Mouse (Mus musculus) liver, embryonic 11.5 days (tissue): ENCODE data around the gene Cldn4. TPM values are rescaled to one million over a fixed set of nuclear protein-coding genes. Genes with fewer than 3 reads are reported as not detected.

ENCODE experiments used
- ATAC-seq: fragments of 200-750 bp; cut with Nextera tagmentation; replicated peaks from 2 replicates; pipeline ENCODE4 v1.8.0; 2017; ENCODE audit warnings: moderate number of reproducible peaks, mild to moderate bottlenecking, moderate TSS enrichment, moderate library complexity; ENCODE audit not compliant: low FRiP score
- DNase-seq: peaks from one replicate; pipeline ENCODE4 v3.0.0-alpha.2; 2017; ENCODE audit warnings: low spot score
- H3K27ac ChIP-seq: fragments of 300-500 bp; sonication (generic); 2 replicates; pipeline ENCODE4 v1.5.1; 2014; ENCODE audit warnings: mild to moderate bottlenecking, low read depth, low read length, control low read depth
- H3K27me3 ChIP-seq: fragments of 300-500 bp; sonication (generic); replicated peaks from 2 replicates; pipeline ENCODE4 v1.6.1; 2014; ENCODE audit warnings: low read length, mixed read lengths; ENCODE audit not compliant: control insufficient read depth, insufficient read depth
- H3K36me3 ChIP-seq: fragments of 300-500 bp; sonication (generic); 2 replicates; pipeline ENCODE4 v1.6.1; 2014; ENCODE audit warnings: mild to moderate bottlenecking, low read length, moderate library complexity, mixed read lengths; ENCODE audit not compliant: control insufficient read depth, insufficient read depth
- H3K4me1 ChIP-seq: fragments of 300-500 bp; sonication (generic); replicated peaks from 2 replicates; pipeline ENCODE4 v1.6.1; 2014; ENCODE audit warnings: low read length, mixed read lengths; ENCODE audit not compliant: control insufficient read depth, insufficient read depth
- H3K4me2 ChIP-seq: fragments of 300-500 bp; sonication (generic); 2 replicates; pipeline ENCODE4 v1.6.1; 2014; ENCODE audit warnings: mild to moderate bottlenecking, control low read depth, moderate library complexity
- H3K4me3 ChIP-seq: fragments of 300-500 bp; sonication (generic); 2 replicates; pipeline ENCODE4 v1.5.1; 2014; ENCODE audit warnings: low read depth, low read length, control low read depth
- H3K9ac ChIP-seq: fragments of 300-500 bp; sonication (generic); 2 replicates; pipeline ENCODE4 v1.6.1; 2014; ENCODE audit warnings: low read depth, low read length, control low read depth
- H3K9me3 ChIP-seq: fragments of 300-500 bp; sonication (generic); 2 replicates; pipeline ENCODE4 v1.6.1; 2016; ENCODE audit warnings: low read length, inconsistent platforms, mixed read lengths; ENCODE audit not compliant: control insufficient read depth
- WGBS: fragments of 180-500 bp; shearing (Covaris S2); extraction: QIAGEN DNeasy Blood & Tissue Kit; methylation state at CpG from one replicate; pipeline ENCODE4 v1.1.7; 2014; 5-methylcytosine and 5-hydroxymethylcytosine counted together
- polyA plus RNA-seq: library from polyadenylated mRNA; unstranded; fragments of >200 nt; fragmentation: Nextera tagmentation; extraction: Ambion mirVana; gene quantifications from 2 replicates; pipeline ENCODE4 v1.2.1, GENCODE M21; 2014

The Cldn4 gene
- polyA plus RNA-seq, 1 experiment from 2014 or later = 3.7 TPM

- Histone ChIP-seq H3K27me3 (no peaks in the 10 kb centered on the region), H3K9ac (peak within 1 kb of the TSS; percentile 74), H3K36me3 (no peaks in the 10 kb centered on the region), H3K4me3 (peak within 1 kb of the TSS; percentile 76), H3K27ac (peak within 1 kb of the TSS; percentile 75), H3K4me2 (peak within 1 kb of the TSS; percentile 99), H3K4me1 (0 out of 2 replicates have a peak, but pooled peaks cover 2% of the 10 kb centered on the region), H3K9me3 (no peaks in the 10 kb centered on the region)
- DNase-seq = peak; percentile 87
- 1% methylated on average over 41 of the region's 41 CpGs for WGBS
- peak; percentile 96 for ATAC-seq
Observed at GRCm38 (mm10) chr5:134932179-134932902, 14.4 kb downstream of the Cldn4 start, which contains the start of gene Mettl27. TSS of gene Mettl27 (plus strand) at chr5:134932368.

DNA sequence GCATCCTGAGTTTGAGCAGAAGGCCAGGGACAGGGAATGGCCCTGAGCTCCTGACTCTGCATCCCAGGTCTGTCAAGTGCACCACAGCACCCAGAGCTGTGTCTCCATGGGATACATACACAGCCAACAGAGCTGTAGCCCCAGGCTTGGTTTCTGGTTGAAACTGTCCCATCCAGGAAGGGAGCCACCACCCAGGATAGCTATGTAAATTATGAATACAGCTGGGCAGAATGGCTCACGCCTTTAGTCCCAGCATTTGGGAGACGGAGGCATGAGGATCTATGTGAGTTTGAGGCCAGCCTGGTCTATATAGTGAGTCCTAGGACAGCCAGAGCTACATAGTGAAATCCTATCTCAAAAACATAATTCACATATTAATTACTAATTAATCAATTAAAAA, 16.7 kb downstream of the Cldn4 start:
- DNase-seq = no peak
- ATAC-seq = no peak
- Histone ChIP-seq H3K36me3 (no peaks in the 10 kb centered on the region), H3K9ac (no peak overlapping the region), H3K9me3 (no peaks in the 10 kb centered on the region), H3K27me3 (no peaks in the 10 kb centered on the region), H3K4me1 (0 out of 2 replicates have a peak, but pooled peaks cover 2% of the 10 kb centered on the region), H3K4me2 (no peak overlapping the region), H3K4me3 (no peak overlapping the region), H3K27ac (no peak overlapping the region)
- WGBS = 87% methylated on average over 2 of the region's 2 CpGs

DNA sequence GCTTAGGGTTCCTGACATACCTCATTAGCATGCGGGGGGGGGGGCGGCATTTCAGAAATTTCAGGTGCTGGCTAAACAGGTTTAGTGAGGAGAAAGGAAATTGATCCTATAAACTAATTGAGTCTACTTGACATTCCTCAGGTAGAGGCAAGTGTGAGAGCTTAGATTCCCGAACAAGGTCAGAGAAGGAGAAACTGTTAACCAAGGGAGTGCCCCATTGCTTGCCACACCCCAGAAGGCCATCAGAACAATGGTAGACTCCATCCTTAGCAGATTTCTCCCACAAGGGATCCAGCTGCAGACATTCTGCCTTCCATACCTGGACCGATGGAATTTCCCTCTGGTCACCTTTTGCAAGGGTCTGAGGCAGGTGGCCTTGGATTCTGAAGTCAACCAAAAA, 20.0 kb downstream of the Cldn4 start:
- no peak overlapping the region for H3K9ac ChIP-seq
- ATAC-seq = no peak
- 70% methylated on average over 4 of the region's 4 CpGs for WGBS
- H3K27ac ChIP-seq = no peak overlapping the region
- no peaks in the 10 kb centered on the region for H3K4me1 ChIP-seq
- no peak overlapping the region for H3K4me3 ChIP-seq
- H3K36me3 ChIP-seq = no peaks in the 10 kb centered on the region
- H3K4me2 ChIP-seq = no peak overlapping the region
- H3K9me3 ChIP-seq = no peaks in the 10 kb centered on the region
- no peaks in the 10 kb centered on the region for H3K27me3 ChIP-seq
- no peak for DNase-seq

DNA sequence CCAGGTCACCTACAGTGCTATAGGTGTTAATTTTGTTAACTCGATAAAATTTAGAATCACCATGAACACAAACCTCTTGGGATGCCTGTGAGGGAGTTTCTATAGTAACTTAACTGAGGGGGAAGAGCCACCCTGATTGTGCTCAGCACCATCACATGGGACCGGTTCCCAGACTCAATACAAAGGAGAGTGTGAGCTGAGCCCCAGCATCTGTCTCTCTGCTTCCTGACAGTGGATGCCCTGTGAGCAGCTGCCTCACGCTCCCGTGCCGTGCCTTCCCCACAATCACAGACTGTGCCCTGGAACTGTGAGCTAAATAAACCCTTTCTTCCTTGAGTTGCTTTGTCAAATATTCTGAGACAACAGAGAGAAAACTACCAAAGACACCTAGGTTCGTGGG, 23.6 kb downstream of the Cldn4 start:
- no peaks in the 10 kb centered on the region for H3K36me3 ChIP-seq
- H3K4me1 ChIP-seq = peaks cover 27% of the 10 kb centered on the region
- no peak overlapping the region for H3K4me3 ChIP-seq
- no peaks in the 10 kb centered on the region for H3K9me3 ChIP-seq
- H3K27ac ChIP-seq = no peak overlapping the region
- H3K4me2 ChIP-seq = no peak overlapping the region
- ATAC-seq (no peak), DNase-seq (no peak)
- 64% methylated on average over 6 of the region's 6 CpGs for WGBS
- H3K27me3 ChIP-seq = no peaks in the 10 kb centered on the region
- no peak overlapping the region for H3K9ac ChIP-seq

- Histone ChIP-seq H3K36me3 (no peaks in the 10 kb centered on the region), H3K9me3 (no peaks in the 10 kb centered on the region), H3K4me1 (peaks cover 29% of the 10 kb centered on the region), H3K9ac (no peak overlapping the region; the same call in 1 of the 2 replicates), H3K4me2 (peak overlapping the region; percentile 1; the same call in 1 of the 2 replicates), H3K27ac (peak overlapping the region; percentile 88), H3K4me3 (no peak overlapping the region), H3K27me3 (no peaks in the 10 kb centered on the region)
- WGBS = 73% methylated on average over 8 of the region's 8 CpGs
- peak; percentile 25; the same call in 1 of the 2 replicates for ATAC-seq
- DNase-seq = no peak
Observed at GRCm38 (mm10) chr5:134921106-134921505, 25.6 kb downstream of the Cldn4 start.

GRCm38 (mm10) chr5:134920106-134920687, 26.5 kb downstream of the Cldn4 start:
- ATAC-seq (no peak), DNase-seq (no peak)
- Histone ChIP-seq H3K9me3 (no peaks in the 10 kb centered on the region), H3K27ac (peak overlapping the region; percentile 88), H3K4me1 (peaks cover 35% of the 10 kb centered on the region), H3K27me3 (no peaks in the 10 kb centered on the region), H3K9ac (peak overlapping the region; percentile 46), H3K36me3 (no peaks in the 10 kb centered on the region), H3K4me3 (no peak overlapping the region), H3K4me2 (peak overlapping the region; percentile 47)
- WGBS = 71% methylated on average over 6 of the region's 6 CpGs

- Histone ChIP-seq H3K36me3 (no peaks in the 10 kb centered on the region), H3K27me3 (no peaks in the 10 kb centered on the region), H3K9ac (no peak overlapping the region), H3K9me3 (no peaks in the 10 kb centered on the region), H3K4me2 (peak overlapping the region; percentile 47), H3K4me3 (no peak overlapping the region), H3K4me1 (peaks cover 35% of the 10 kb centered on the region), H3K27ac (peak overlapping the region; percentile 88)
- ATAC-seq = peak; percentile 87
- peak; percentile 48 for DNase-seq
- 34% methylated on average over 3 of the region's 3 CpGs for WGBS
Observed at GRCm38 (mm10) chr5:134919097-134919496, 27.6 kb downstream of the Cldn4 start.

- Histone ChIP-seq H3K4me1 (peaks cover 35% of the 10 kb centered on the region), H3K27ac (peak overlapping the region; percentile 88), H3K4me3 (no peak overlapping the region), H3K27me3 (no peaks in the 10 kb centered on the region), H3K9me3 (no peaks in the 10 kb centered on the region), H3K36me3 (no peaks in the 10 kb centered on the region), H3K4me2 (peak overlapping the region; percentile 47), H3K9ac (0 out of 2 replicates have a peak overlapping the region, but pooled peaks have one; percentile 26)
- ATAC-seq (0 out of 2 replicates have a peak, but pooled peaks have one; percentile 4), DNase-seq (peak; percentile 68)
- WGBS = 48% methylated on average over 16 of the region's 16 CpGs
Observed at GRCm38 (mm10) chr5:134918071-134918832, 28.5 kb downstream of the Cldn4 start.
